Mouse (Mus musculus) gastrocnemius, adult 18-20 months (tissue): ENCODE measurements at regions not wholly inside any gene's neighbourhood (a gene's known extent, or its start where the extent isn't known, plus 50 kb on each side); places are given as distances from the start of the nearest gene placed in this dataset.

ENCODE experiments used
- DNase-seq: peaks from one replicate; pipeline ENCODE4 v3.0.0; 2021; ENCODE audit warnings: low spot score

- no peak for DNase-seq
Observed at GRCm38 (mm10) chr7:67429008-67429873, 56.6 kb upstream of the Mef2a start.

- DNase-seq: no peak
Observed at GRCm38 (mm10) chr7:67428388-67428787, 55.7 kb upstream of the Mef2a start.

GRCm38 (mm10) chr7:67426076-67426475 lies 53.4 kb upstream of the Mef2a start:
- no peak for DNase-seq

- no peak for DNase-seq
Observed at GRCm38 (mm10) chr7:67425581-67425980, 52.9 kb upstream of the Mef2a start.

- no peak for DNase-seq
Observed at GRCm38 (mm10) chr7:67424810-67425485, 52.3 kb upstream of the Mef2a start.
